Mouse (Mus musculus) kidney, adult 2 months (tissue): ENCODE data around the gene Myh7.

ENCODE experiments used
- CTCF ChIP-seq: fragments of 200-500 bp; conservative IDR thresholded peaks from 2 replicates; pipeline ENCODE4 v1.5.1; 2011; ENCODE audit warnings: low read depth, mild to moderate bottlenecking, control low read depth, low read length, moderate library complexity, mixed read lengths; ENCODE audit not compliant: insufficient read depth, insufficient read length
- POLR2A ChIP-seq: fragments of 200-500 bp; IDR thresholded peaks from one replicate; pipeline ENCODE4 v1.6.1; 2011; ENCODE audit warnings: low read depth, low read length, control low read depth

GRCm38 (mm10) chr14:55023011-55023410, 28.6 kb upstream of the Myh7 start:
- no peak for TF ChIP-seq CTCF
- TF ChIP-seq POLR2A = no peak
